28 mouse cellular contexts compared by ENCODE assay signal in the genomic region with DNA sequence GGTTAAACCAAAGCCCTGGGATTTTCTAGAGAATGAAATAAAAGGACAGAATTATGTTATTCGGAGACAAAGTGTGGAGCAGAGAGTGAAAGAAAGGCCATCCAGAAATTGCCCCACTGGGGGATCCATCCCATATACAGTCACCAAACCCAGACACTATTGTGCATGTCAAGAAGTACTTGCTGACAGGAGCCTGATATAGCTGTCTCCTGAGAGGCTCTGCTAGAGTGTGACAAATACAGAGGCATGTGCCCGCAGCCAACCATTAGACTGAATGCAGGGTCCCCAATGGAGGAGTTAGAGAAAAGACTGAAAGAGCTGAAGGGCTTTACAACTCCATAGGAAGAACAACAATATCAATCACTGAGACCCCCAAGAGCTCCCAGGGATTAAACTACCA.
DNase-seq lines count a peak whose midpoint lies in the region; ATAC-seq and TF ChIP-seq lines count a peak whose summit lies in the region.
"Had no signal": no experiment of that assay in that cellular context is flagged by ENCODE, and none has a peak within 500 bp of the region (broad histone marks: within the 10 kb centered on the region; RNA-seq: fewer than 3 reads in every experiment).

No protein-coding gene starts in this region.

- WGBS in heart, embryonic 12.5 days, result 45% methylated on average over 2 of the region's 2 CpGs
- WGBS in heart, embryonic 14.5 days, result 25% methylated on average over 2 of the region's 2 CpGs
- WGBS in heart, postnatal 0 days, result 31% methylated on average over 2 of the region's 2 CpGs

- peak overlapping the region; percentile 54; the same call in 1 of the 2 replicates for H3K27ac ChIP-seq in heart, embryonic 12.5 days (ENCODE audit: poor library complexity, severe bottlenecking)
- peak overlapping the region; percentile 49 to 50; a peak in 2 of 4 replicates for H3K27ac ChIP-seq in heart, embryonic 14.5 days (replicated peaks in 1 of 2; ENCODE audit: control insufficient read depth in 1 of 2, insufficient read depth in 1 of 2, low read depth in 2 of 2, low read length in 2 of 2)
- no peak overlapping the region for H3K27ac ChIP-seq in heart, postnatal 0 days (ENCODE audit: low read depth)
- H3K27ac ChIP-seq: embryonic facial prominence, embryonic 12.5 days; embryonic facial prominence, embryonic 15.5 days; hindbrain, embryonic 14.5 days; hindbrain, postnatal 0 days had no signal

- TF ChIP-seq CTCF in heart, postnatal 0 days (IDR thresholded peaks at IDR 0.05; ENCODE audit: low read depth), result no peak

- H3K9me3 ChIP-seq in heart, embryonic 12.5 days (replicated peaks), result no peaks in the 10 kb centered on the region
- H3K9me3 ChIP-seq in heart, embryonic 14.5 days (ENCODE audit: control insufficient read depth, low read length), result no peaks in the 10 kb centered on the region
- H3K9me3 ChIP-seq in heart, postnatal 0 days (replicated peaks; ENCODE audit: control insufficient read depth, low read length), result no peaks in the 10 kb centered on the region
- H3K9me3 ChIP-seq: embryonic facial prominence, embryonic 12.5 days; embryonic facial prominence, embryonic 15.5 days; G1E had no signal

- peak; percentile 1 to 3 for DNase-seq in heart, adult 9 months (ENCODE audit: low spot score in 2 of 2)
- DNase-seq in heart, adult 8-10 months (ENCODE audit: low spot score), result no peak
- DNase-seq in heart, postnatal 0 days (ENCODE audit: low spot score), result peak; percentile 23
- no peak for DNase-seq in adrenal gland, postnatal 10 days
- no peak for DNase-seq in left cerebral cortex, postnatal 4 days
- no peak for DNase-seq in left cerebral cortex, adult 11 months (ENCODE audit: low spot score)
- DNase-seq: adrenal gland, postnatal 14 days; B cell, adult 2 months; cerebellum, adult 11 months; cerebellum, adult 2 months; cerebellum, adult 9-11 months; cerebellum, postnatal 25 days; forebrain, postnatal 0 days; gastrocnemius, postnatal 25 days; kidney, adult 18-20 months; kidney, adult 9 months had no signal

- peaks cover 5% of the 10 kb centered on the region for H3K4me1 ChIP-seq in heart, embryonic 12.5 days (replicated peaks)
- H3K4me1 ChIP-seq in heart, embryonic 14.5 days (ENCODE audit: control insufficient read depth in 2 of 2, insufficient read depth in 2 of 2, low read length in 2 of 2), result peaks cover 0 to 3% of the 10 kb centered on the region in 2 experiments; a peak in 2 of 4 replicates
- no peaks in the 10 kb centered on the region for H3K4me1 ChIP-seq in heart, postnatal 0 days (ENCODE audit: control insufficient read depth, insufficient read depth)
- H3K4me1 ChIP-seq: embryonic facial prominence, embryonic 12.5 days; embryonic facial prominence, embryonic 15.5 days had no signal

- ATAC-seq in heart, embryonic 12.5 days (ENCODE audit: insufficient number of reproducible peaks, low FRiP score), result peak; percentile 55; the same call in 1 of the 2 replicates
- ATAC-seq in heart, embryonic 14.5 days (ENCODE audit: insufficient number of reproducible peaks, insufficient read depth, low FRiP score, low read depth), result no peak
- 0 out of 2 replicates have a peak, but pooled peaks have one; percentile 41 for ATAC-seq in heart, postnatal 0 days (ENCODE audit: insufficient read depth, low read depth)
- ATAC-seq: forebrain, embryonic 14.5 days; forebrain, postnatal 0 days; hindbrain, postnatal 0 days; inflammation-experienced regulatory T-cells, adult 6 months; intestine, embryonic 16.5 days; Patski had no signal

- no peak overlapping the region for H3K4me3 ChIP-seq in heart, embryonic 12.5 days
- H3K4me3 ChIP-seq in heart, embryonic 14.5 days (ENCODE audit: control insufficient read depth in 1 of 2, insufficient read depth in 1 of 2, low read depth in 1 of 2, low read length in 2 of 2), result no peak overlapping the region
- no peak overlapping the region for H3K4me3 ChIP-seq in heart, postnatal 0 days (ENCODE audit: low read depth, low read length)
- H3K4me3 ChIP-seq: embryonic facial prominence, embryonic 12.5 days; embryonic facial prominence, embryonic 15.5 days had no signal

- no peak overlapping the region for H3K9ac ChIP-seq in heart, embryonic 12.5 days
- no peak overlapping the region for H3K9ac ChIP-seq in heart, embryonic 14.5 days (ENCODE audit: low read length)
- H3K9ac ChIP-seq in heart, postnatal 0 days (replicated peaks; ENCODE audit: low read depth, low read length), result no peak overlapping the region
- H3K9ac ChIP-seq: embryonic facial prominence, embryonic 12.5 days; embryonic facial prominence, embryonic 15.5 days; forebrain, postnatal 0 days; hindbrain, embryonic 14.5 days had no signal

- no peak overlapping the region for H3K4me2 ChIP-seq in heart, embryonic 12.5 days
- no peak overlapping the region for H3K4me2 ChIP-seq in heart, embryonic 14.5 days (ENCODE audit: low read length)
- H3K4me2 ChIP-seq in heart, postnatal 0 days (ENCODE audit: low read depth, low read length), result no peak overlapping the region
- H3K4me2 ChIP-seq: embryonic facial prominence, embryonic 12.5 days; embryonic facial prominence, embryonic 15.5 days; hindbrain, embryonic 14.5 days had no signal

- TF ChIP-seq EP300 in heart, postnatal 0 days (IDR thresholded peaks at IDR 0.05; ENCODE audit: low read depth), result 0 out of 2 replicates have a peak, but pooled peaks have one; percentile 57

- H3K27me3 ChIP-seq in heart, embryonic 12.5 days (replicated peaks), result no peaks in the 10 kb centered on the region
- no peaks in the 10 kb centered on the region for H3K27me3 ChIP-seq in heart, embryonic 14.5 days (ENCODE audit: control insufficient read depth, insufficient read depth, low read length)
- H3K27me3 ChIP-seq in heart, postnatal 0 days (ENCODE audit: control insufficient read depth, insufficient read depth, low read length), result no peaks in the 10 kb centered on the region
- H3K27me3 ChIP-seq: CH12.LX; embryonic facial prominence, embryonic 12.5 days; embryonic facial prominence, embryonic 15.5 days had no signal

- H3K36me3 ChIP-seq in heart, embryonic 12.5 days, result no peaks in the 10 kb centered on the region
- H3K36me3 ChIP-seq in heart, embryonic 14.5 days (ENCODE audit: control insufficient read depth, insufficient read depth, low read length), result no peaks in the 10 kb centered on the region
- H3K36me3 ChIP-seq in heart, postnatal 0 days (replicated peaks; ENCODE audit: control insufficient read depth, insufficient read depth, low read length), result no peaks in the 10 kb centered on the region
- H3K36me3 ChIP-seq: embryonic facial prominence, embryonic 12.5 days; embryonic facial prominence, embryonic 15.5 days; G1E had no signal

- intact Hi-C loops in left cerebral cortex, postnatal 4 days (cut with DNase I), result no loop called here

Comparison
In these comparisons a context has a peak if more than half of its experiments do, and no peak if none do; other contexts are left out.
1. DNase-seq: peak in heart, adult 9 months (2 of 2) and heart, postnatal 0 days (single experiment); none in heart, adult 8-10 months (single experiment), adrenal gland, postnatal 10 days (single experiment), left cerebral cortex, postnatal 4 days (single experiment) and left cerebral cortex, adult 11 months (single experiment).